Mouse (Mus musculus): ENCODE data around the gene Fgr. TPM values are rescaled to one million over a fixed set of nuclear protein-coding genes. Genes with fewer than 3 reads are reported as not detected.

The Fgr gene
- polyA plus RNA-seq, 1 experiment = 0.01 TPM

- H3K27me3 ChIP-seq (ENCODE audit: control insufficient read depth) = peaks cover 60% of the 10 kb centered on the region
- H3K9me3 ChIP-seq (ENCODE audit: control insufficient read depth, low read length) = no peaks in the 10 kb centered on the region; the same call in 1 of the 2 replicates
- peaks cover 12% of the 10 kb centered on the region for H3K4me1 ChIP-seq (ENCODE audit: control insufficient read depth)
- no peaks in the 10 kb centered on the region for H3K36me3 ChIP-seq (ENCODE audit: control insufficient read depth)
- no peak overlapping the region for H3K4me3 ChIP-seq (replicated peaks)
- TF ChIP-seq GATA1 (IDR thresholded peaks at IDR 0.05; ENCODE audit: low read length) = no peak
These were observed 62.1 kb downstream of the Fgr start for GRCm38 (mm10) chr4:133035946-133036345.

- TF ChIP-seq TAL1 (IDR thresholded peaks at IDR 0.05; ENCODE audit: low read length) (no peak), GATA1 (IDR thresholded peaks at IDR 0.05; ENCODE audit: low read length) (no peak)
- peaks cover 73% of the 10 kb centered on the region for H3K27me3 ChIP-seq (ENCODE audit: control insufficient read depth)
- H3K36me3 ChIP-seq (ENCODE audit: control insufficient read depth) = no peaks in the 10 kb centered on the region
- H3K4me3 ChIP-seq (replicated peaks) = no peak overlapping the region
- H3K9me3 ChIP-seq (ENCODE audit: control insufficient read depth, low read length) = no peaks in the 10 kb centered on the region; the same call in 1 of the 2 replicates
- peaks cover 12% of the 10 kb centered on the region for H3K4me1 ChIP-seq (ENCODE audit: control insufficient read depth)
These were observed 63.4 kb downstream of the Fgr start for GRCm38 (mm10) chr4:133037293-133037692.

GRCm38 (mm10) chr4:133037798-133038197 is 63.9 kb downstream of the Fgr start:
- H3K4me1 ChIP-seq (ENCODE audit: control insufficient read depth) = peaks cover 16% of the 10 kb centered on the region
- no peaks in the 10 kb centered on the region; the same call in 1 of the 2 replicates for H3K9me3 ChIP-seq (ENCODE audit: control insufficient read depth, low read length)
- TF ChIP-seq TAL1 (IDR thresholded peaks at IDR 0.05; ENCODE audit: low read length) (no peak), GATA1 (IDR thresholded peaks at IDR 0.05; ENCODE audit: low read length) (no peak)
- no peak overlapping the region for H3K4me3 ChIP-seq (replicated peaks)
- peaks cover 78% of the 10 kb centered on the region for H3K27me3 ChIP-seq (ENCODE audit: control insufficient read depth)
- no peaks in the 10 kb centered on the region for H3K36me3 ChIP-seq (ENCODE audit: control insufficient read depth)

- no peak for TF ChIP-seq GATA1 (IDR thresholded peaks at IDR 0.05; ENCODE audit: low read length)
- Histone ChIP-seq H3K4me3 (replicated peaks) (peak overlapping the region; percentile 29), H3K4me1 (ENCODE audit: control insufficient read depth) (peaks cover 22% of the 10 kb centered on the region), H3K27me3 (ENCODE audit: control insufficient read depth) (peaks cover 87% of the 10 kb centered on the region), H3K36me3 (ENCODE audit: control insufficient read depth) (no peaks in the 10 kb centered on the region), H3K9me3 (ENCODE audit: control insufficient read depth, low read length) (no peaks in the 10 kb centered on the region; the same call in 1 of the 2 replicates)
These were observed 64.7 kb downstream of the Fgr start for GRCm38 (mm10) chr4:133038521-133039115.

- H3K36me3 ChIP-seq (ENCODE audit: control insufficient read depth) = no peaks in the 10 kb centered on the region
- H3K4me1 ChIP-seq (ENCODE audit: control insufficient read depth) = peaks cover 22% of the 10 kb centered on the region
- peaks cover 88% of the 10 kb centered on the region for H3K27me3 ChIP-seq (ENCODE audit: control insufficient read depth)
- TF ChIP-seq GATA1 (IDR thresholded peaks at IDR 0.05; ENCODE audit: low read length) (no peak), TAL1 (IDR thresholded peaks at IDR 0.05; ENCODE audit: low read length) (no peak)
- peak overlapping the region; percentile 29 for H3K4me3 ChIP-seq (replicated peaks)
- no peaks in the 10 kb centered on the region; the same call in 1 of the 2 replicates for H3K9me3 ChIP-seq (ENCODE audit: control insufficient read depth, low read length)
These were observed 65.4 kb downstream of the Fgr start for GRCm38 (mm10) chr4:133039116-133039819.

- Histone ChIP-seq H3K9me3 (ENCODE audit: control insufficient read depth, low read length) (no peaks in the 10 kb centered on the region; the same call in 1 of the 2 replicates), H3K36me3 (ENCODE audit: control insufficient read depth) (no peaks in the 10 kb centered on the region), H3K4me1 (ENCODE audit: control insufficient read depth) (peaks cover 22% of the 10 kb centered on the region), H3K27me3 (ENCODE audit: control insufficient read depth) (peaks cover 89% of the 10 kb centered on the region), H3K4me3 (replicated peaks) (no peak overlapping the region)
- TF ChIP-seq GATA1 (IDR thresholded peaks at IDR 0.05; ENCODE audit: low read length) (no peak), TAL1 (IDR thresholded peaks at IDR 0.05; ENCODE audit: low read length) (no peak)
These were observed 65.9 kb downstream of the Fgr start for GRCm38 (mm10) chr4:133039832-133040231.

- H3K9me3 ChIP-seq (ENCODE audit: control insufficient read depth, low read length) = no peaks in the 10 kb centered on the region; the same call in 1 of the 2 replicates
- peaks cover 85% of the 10 kb centered on the region for H3K27me3 ChIP-seq (ENCODE audit: control insufficient read depth)
- peaks cover 27% of the 10 kb centered on the region for H3K4me1 ChIP-seq (ENCODE audit: control insufficient read depth)
- H3K4me3 ChIP-seq (replicated peaks) = no peak overlapping the region
- TF ChIP-seq GATA1 (IDR thresholded peaks at IDR 0.05; ENCODE audit: low read length) (no peak), TAL1 (IDR thresholded peaks at IDR 0.05; ENCODE audit: low read length) (no peak)
- H3K36me3 ChIP-seq (ENCODE audit: control insufficient read depth) = no peaks in the 10 kb centered on the region
These were observed 66.5 kb downstream of the Fgr start for GRCm38 (mm10) chr4:133040241-133040904.

GRCm38 (mm10) chr4:133042244-133042643 is 68.3 kb downstream of the Fgr start:
- H3K4me1 ChIP-seq (ENCODE audit: control insufficient read depth) = peaks cover 37% of the 10 kb centered on the region
- H3K36me3 ChIP-seq (ENCODE audit: control insufficient read depth) = no peaks in the 10 kb centered on the region
- no peak overlapping the region for H3K4me3 ChIP-seq (replicated peaks)
- H3K9me3 ChIP-seq (ENCODE audit: control insufficient read depth, low read length) = no peaks in the 10 kb centered on the region; the same call in 1 of the 2 replicates
- no peak for TF ChIP-seq TAL1 (IDR thresholded peaks at IDR 0.05; ENCODE audit: low read length)
- no peak for TF ChIP-seq GATA1 (IDR thresholded peaks at IDR 0.05; ENCODE audit: low read length)
- peaks cover 66% of the 10 kb centered on the region for H3K27me3 ChIP-seq (ENCODE audit: control insufficient read depth)

Data from erythroblast, embryonic 14.5 days (primary cell).